Mouse (Mus musculus): ENCODE results near the gene Egln1. TPM values are rescaled to one million over a fixed set of nuclear protein-coding genes. Genes with fewer than 3 reads are reported as not detected.

Gene Egln1
- total and polyA plus RNA-seq, 3 experiments, result 146 to 374 (median 331) TPM

DNA sequence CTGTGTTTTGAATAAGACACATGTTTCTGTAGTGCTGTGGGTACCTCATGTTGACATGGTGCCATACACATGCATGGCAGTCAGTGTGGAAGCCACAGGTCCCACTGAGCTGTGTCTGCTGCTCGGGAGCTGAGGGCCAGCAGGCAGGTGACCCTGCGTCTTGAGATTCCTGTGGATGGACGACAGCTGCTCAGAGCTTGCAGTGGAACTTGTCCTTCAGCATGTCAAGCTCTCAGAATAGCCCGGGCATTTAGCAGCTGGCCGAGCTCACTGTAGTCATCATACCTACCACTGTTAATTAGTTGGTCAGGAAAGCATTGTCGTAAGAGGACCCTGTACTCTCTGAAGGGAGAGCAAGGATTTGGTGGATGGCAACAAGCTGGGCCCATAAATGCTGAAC lies 79.4 kb downstream of the Egln1 start:
- Histone ChIP-seq H3K9ac (ENCODE audit: low read depth, low read length) (no peak overlapping the region), H3K79me2 (replicated peaks; ENCODE audit: control insufficient read depth, insufficient read depth, low read length) (peaks cover 1% of the 10 kb centered on the region; the same call in 1 of the 2 replicates), H3K4me1 (ENCODE audit: control insufficient read depth, insufficient read depth, low read length) (peaks cover 16% of the 10 kb centered on the region), H3K4me3 (no peak overlapping the region), H3K27ac (peak overlapping the region; percentile 67), H3K36me3 (ENCODE audit: control insufficient read depth, insufficient read depth, low read length) (peaks cover 5% of the 10 kb centered on the region), H3K27me3 (ENCODE audit: control insufficient read depth, insufficient read depth, low read length) (no peaks in the 10 kb centered on the region)
- intact Hi-C loops (cut with DNase I), result no loop called here
- WGBS, result 57% methylated on average over 6 of the region's 6 CpGs
- DNase-seq, result peak; percentile 40 to 45
- TF ChIP-seq POLR2A (IDR thresholded peaks at IDR 0.05; ENCODE audit: insufficient read depth, low read depth, low read length) (no peak), EP300 (IDR thresholded peaks at IDR 0.05; ENCODE audit: insufficient read depth, low read depth, low read length) (0 out of 2 replicates have a peak, but pooled peaks have one; percentile 35), CTCF (IDR thresholded peaks at IDR 0.05) (no peak)

DNA sequence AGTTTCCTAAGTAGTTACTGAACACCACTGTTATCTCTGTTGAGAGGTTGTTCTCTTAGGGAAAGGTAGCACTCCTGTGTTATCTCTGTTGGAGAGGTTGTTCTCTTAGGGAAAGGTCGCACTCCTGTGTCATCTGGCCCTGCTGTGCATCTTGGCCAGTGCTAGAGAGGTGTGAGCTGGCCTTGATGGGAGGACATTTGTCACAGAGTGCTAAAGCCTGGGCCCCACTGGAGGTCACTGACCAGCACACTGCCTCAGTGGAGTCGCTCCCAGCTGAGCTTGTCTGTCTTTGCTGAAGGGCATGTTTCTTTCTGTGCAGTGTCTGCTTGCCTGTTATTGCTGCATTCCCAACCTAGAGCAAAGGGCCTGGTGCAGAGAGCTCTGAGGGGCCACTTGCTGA lies 82.0 kb downstream of the Egln1 start:
- no peak for TF ChIP-seq EP300 (IDR thresholded peaks at IDR 0.05; ENCODE audit: insufficient read depth, low read depth, low read length)
- TF ChIP-seq CTCF (IDR thresholded peaks at IDR 0.05), result no peak
- 0 out of 2 replicates have a peak, but pooled peaks have one; percentile 25 for TF ChIP-seq POLR2A (IDR thresholded peaks at IDR 0.05; ENCODE audit: insufficient read depth, low read depth, low read length)
- intact Hi-C loops (cut with DNase I), result no loop called here
- H3K27ac ChIP-seq, result peak overlapping the region; percentile 23; the same call in 1 of the 2 replicates

GRCm38 (mm10) chr8:124866669-124867068 lies 82.5 kb downstream of the Egln1 start:
- Histone ChIP-seq H3K4me3 (no peak overlapping the region), H3K36me3 (ENCODE audit: control insufficient read depth, insufficient read depth, low read length) (peaks cover 5% of the 10 kb centered on the region), H3K27me3 (ENCODE audit: control insufficient read depth, insufficient read depth, low read length) (no peaks in the 10 kb centered on the region), H3K27ac (peak overlapping the region; percentile 23; the same call in 1 of the 2 replicates), H3K4me1 (ENCODE audit: control insufficient read depth, insufficient read depth, low read length) (peaks cover 15% of the 10 kb centered on the region), H3K79me2 (replicated peaks; ENCODE audit: control insufficient read depth, insufficient read depth, low read length) (no peaks in the 10 kb centered on the region; the same call in 1 of the 2 replicates), H3K9ac (ENCODE audit: low read depth, low read length) (no peak overlapping the region)
- no peak for DNase-seq
- intact Hi-C loops (cut with DNase I), result no loop called here
- 33% methylated on average over 3 of the region's 3 CpGs for WGBS
- TF ChIP-seq EP300 (IDR thresholded peaks at IDR 0.05; ENCODE audit: insufficient read depth, low read depth, low read length) (no peak), CTCF (IDR thresholded peaks at IDR 0.05) (no peak), POLR2A (IDR thresholded peaks at IDR 0.05; ENCODE audit: insufficient read depth, low read depth, low read length) (no peak)

More for the DNA sequence above, 82.0 kb downstream of the Egln1 start:
- H3K36me3 ChIP-seq (ENCODE audit: control insufficient read depth, insufficient read depth, low read length), result peaks cover 5% of the 10 kb centered on the region
- H3K9ac ChIP-seq (ENCODE audit: low read depth, low read length), result no peak overlapping the region
- H3K79me2 ChIP-seq (replicated peaks; ENCODE audit: control insufficient read depth, insufficient read depth, low read length), result no peaks in the 10 kb centered on the region; the same call in 1 of the 2 replicates
- no peaks in the 10 kb centered on the region for H3K27me3 ChIP-seq (ENCODE audit: control insufficient read depth, insufficient read depth, low read length)
- H3K4me3 ChIP-seq, result no peak overlapping the region
- peaks cover 16% of the 10 kb centered on the region for H3K4me1 ChIP-seq (ENCODE audit: control insufficient read depth, insufficient read depth, low read length)
- no peak for DNase-seq
- WGBS, result 48% methylated on average over 2 of the region's 2 CpGs

DNA sequence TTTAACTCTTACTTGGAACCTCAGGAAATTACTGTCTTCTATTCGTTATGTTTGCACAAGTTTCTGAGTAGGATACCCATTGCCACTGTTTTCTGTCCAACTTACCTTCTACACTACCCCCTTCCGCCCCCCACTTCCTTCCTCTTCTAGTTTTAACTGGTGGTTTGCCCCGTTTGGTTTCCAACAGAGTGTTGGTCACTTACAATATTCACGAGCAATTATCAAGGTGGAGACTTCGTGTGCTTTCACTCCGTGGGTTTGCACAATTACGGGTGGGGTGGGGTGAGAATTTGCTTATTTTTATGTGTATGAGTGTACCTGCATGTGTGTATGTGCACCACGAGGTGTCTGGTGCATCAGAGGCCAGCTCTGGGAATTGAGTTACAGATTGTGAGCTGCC lies 85.4 kb downstream of the Egln1 start:
- H3K79me2 ChIP-seq (replicated peaks; ENCODE audit: control insufficient read depth, insufficient read depth, low read length), result no peaks in the 10 kb centered on the region; the same call in 1 of the 2 replicates
- peaks cover 13% of the 10 kb centered on the region for H3K4me1 ChIP-seq (ENCODE audit: control insufficient read depth, insufficient read depth, low read length)
- peak overlapping the region; percentile 95 for H3K9ac ChIP-seq (ENCODE audit: low read depth, low read length)
- intact Hi-C loops (cut with DNase I), result no loop called here
- no peak for DNase-seq
- H3K36me3 ChIP-seq (ENCODE audit: control insufficient read depth, insufficient read depth, low read length), result peaks cover 6% of the 10 kb centered on the region
- 9% methylated on average over 8 of the region's 8 CpGs for WGBS
- no peaks in the 10 kb centered on the region for H3K27me3 ChIP-seq (ENCODE audit: control insufficient read depth, insufficient read depth, low read length)
- H3K27ac ChIP-seq, result peak overlapping the region; percentile 95
- H3K4me3 ChIP-seq, result peak overlapping the region; percentile 97
- TF ChIP-seq CTCF (IDR thresholded peaks at IDR 0.05), result no peak
- no peak for TF ChIP-seq EP300 (IDR thresholded peaks at IDR 0.05; ENCODE audit: insufficient read depth, low read depth, low read length)
- no peak for TF ChIP-seq POLR2A (IDR thresholded peaks at IDR 0.05; ENCODE audit: insufficient read depth, low read depth, low read length)

DNA sequence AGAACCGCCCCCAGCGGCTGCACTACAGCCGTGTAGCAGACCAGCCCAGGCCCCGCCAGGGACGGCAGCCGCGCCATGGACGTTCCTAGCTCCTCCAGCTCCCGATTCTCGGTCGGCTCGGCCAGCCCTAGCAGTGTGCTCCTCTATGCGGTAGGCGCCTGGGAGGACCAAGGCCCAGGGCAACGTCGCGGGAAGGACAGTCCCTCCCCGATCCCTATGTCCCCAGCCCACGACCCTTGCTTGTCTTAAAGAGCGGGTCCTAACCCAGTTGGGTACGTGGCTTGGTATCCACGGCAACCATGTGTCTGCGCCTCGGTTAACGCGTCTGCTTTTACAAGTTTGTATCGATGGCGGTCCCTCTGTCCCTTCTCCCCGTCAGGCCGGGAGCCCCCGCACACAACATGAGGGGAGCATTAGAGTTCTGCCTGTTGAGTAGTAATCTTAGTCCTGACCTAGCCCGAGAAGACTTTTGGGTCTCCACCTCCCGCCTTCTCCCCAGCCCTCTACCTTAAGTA lies 85.9 kb downstream of the Egln1 start:
- peak overlapping the region; percentile 95 for H3K9ac ChIP-seq (ENCODE audit: low read depth, low read length)
- H3K27me3 ChIP-seq (ENCODE audit: control insufficient read depth, insufficient read depth, low read length), result no peaks in the 10 kb centered on the region
- no peak for DNase-seq
- H3K4me1 ChIP-seq (ENCODE audit: control insufficient read depth, insufficient read depth, low read length), result peaks cover 14% of the 10 kb centered on the region
- intact Hi-C loops (cut with DNase I), result no loop called here
- H3K4me3 ChIP-seq, result peak overlapping the region; percentile 97
- no peaks in the 10 kb centered on the region; the same call in 1 of the 2 replicates for H3K79me2 ChIP-seq (replicated peaks; ENCODE audit: control insufficient read depth, insufficient read depth, low read length)
- TF ChIP-seq POLR2A (IDR thresholded peaks at IDR 0.05; ENCODE audit: insufficient read depth, low read depth, low read length) (0 out of 2 replicates have a peak, but pooled peaks have one; percentile 38), EP300 (IDR thresholded peaks at IDR 0.05; ENCODE audit: insufficient read depth, low read depth, low read length) (no peak), CTCF (IDR thresholded peaks at IDR 0.05) (peak; percentile 26; the same call in 1 of the 2 replicates)
- peak overlapping the region; percentile 95 for H3K27ac ChIP-seq
- H3K36me3 ChIP-seq (ENCODE audit: control insufficient read depth, insufficient read depth, low read length), result peaks cover 6% of the 10 kb centered on the region
- under 1% methylated on average over 33 of the region's 33 CpGs for WGBS
